Mouse (Mus musculus): ENCODE data around the gene Cd28. TPM values are rescaled to one million over a fixed set of nuclear protein-coding genes. Genes with fewer than 3 reads are reported as not detected.
"Not testable (repeated sequence)": the region's sequence is repeated elsewhere in the genome, so short reads cannot be mapped to it uniquely, and the experiment has no call there.

Cd28 gene
- total RNA-seq, 1 experiment from 2014 or later, result 19.8 TPM

GRCm38 (mm10) chr1:60778465-60779115 lies 62.0 kb downstream of the Cd28 start:
- no peak for ATAC-seq (replicated peaks; ENCODE audit: insufficient number of reproducible peaks, low FRiP score, low TSS enrichment, poor library complexity, severe bottlenecking)

DNA sequence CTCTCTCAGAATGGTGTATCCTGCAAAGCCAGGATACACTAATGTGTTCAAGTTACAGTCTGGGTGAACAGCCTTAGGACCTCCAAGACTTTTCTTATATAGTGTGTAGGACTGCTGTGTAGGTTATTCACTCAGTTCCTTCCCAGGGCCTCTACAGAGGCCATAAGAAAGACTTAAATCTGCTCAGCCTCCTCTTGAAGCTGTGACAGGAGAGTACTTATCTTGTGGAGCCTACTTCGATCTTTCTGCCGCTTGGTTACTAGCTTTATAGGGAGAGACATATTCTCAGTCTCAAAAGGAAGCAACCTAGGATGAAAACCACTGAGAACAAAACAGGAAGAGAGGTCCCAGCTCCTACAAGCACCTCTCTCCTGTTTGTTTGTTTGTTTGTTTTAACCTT lies 62.6 kb downstream of the Cd28 start:
- ATAC-seq (replicated peaks; ENCODE audit: insufficient number of reproducible peaks, low FRiP score, low TSS enrichment, poor library complexity, severe bottlenecking), result no peak

DNA sequence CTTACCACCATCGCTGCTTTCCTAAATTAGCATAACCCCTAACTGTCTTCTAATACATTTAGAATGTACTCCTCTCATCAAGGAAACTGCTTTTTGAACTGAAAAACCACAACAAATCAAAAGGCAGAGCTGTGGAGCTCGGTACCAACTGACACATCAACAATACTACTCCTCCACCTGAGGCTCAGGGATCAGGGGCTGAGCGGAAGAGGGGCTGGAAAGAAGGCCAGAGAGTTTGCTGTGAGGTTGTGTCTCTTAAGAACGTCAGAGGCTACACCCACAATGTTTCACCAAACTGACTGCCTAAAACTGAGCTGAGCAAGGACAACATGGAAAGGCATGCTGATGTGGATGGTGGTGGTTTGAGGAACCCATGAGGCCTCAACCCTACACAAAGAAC lies 65.1 kb downstream of the Cd28 start:
- no peak for ATAC-seq (replicated peaks; ENCODE audit: insufficient number of reproducible peaks, low FRiP score, low TSS enrichment, poor library complexity, severe bottlenecking)

DNA sequence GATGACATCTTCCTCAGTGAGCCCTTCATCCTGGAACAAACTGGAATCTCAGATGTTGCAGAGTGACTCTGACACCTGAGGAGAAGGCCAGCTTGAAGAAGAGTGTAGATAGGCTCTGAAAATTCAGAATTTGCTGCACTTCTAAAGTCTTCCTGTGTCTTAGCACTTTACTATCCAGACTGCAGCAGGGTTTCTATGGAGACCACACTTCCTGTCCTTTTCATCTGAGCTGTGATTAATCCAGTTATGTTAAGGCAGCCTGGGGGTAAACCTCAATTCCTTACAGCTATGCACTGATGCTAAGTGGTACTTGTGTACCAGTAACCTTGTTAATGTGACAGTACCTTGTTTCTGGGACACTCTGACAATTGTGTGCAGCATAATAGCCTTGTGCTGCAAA lies 77.1 kb downstream of the Cd28 start:
- no peak for ATAC-seq (replicated peaks; ENCODE audit: insufficient number of reproducible peaks, low FRiP score, low TSS enrichment, poor library complexity, severe bottlenecking)

GRCm38 (mm10) chr1:60795677-60796205 lies 79.1 kb downstream of the Cd28 start:
- ATAC-seq (replicated peaks; ENCODE audit: insufficient number of reproducible peaks, low FRiP score, low TSS enrichment, poor library complexity, severe bottlenecking), result no peak

DNA sequence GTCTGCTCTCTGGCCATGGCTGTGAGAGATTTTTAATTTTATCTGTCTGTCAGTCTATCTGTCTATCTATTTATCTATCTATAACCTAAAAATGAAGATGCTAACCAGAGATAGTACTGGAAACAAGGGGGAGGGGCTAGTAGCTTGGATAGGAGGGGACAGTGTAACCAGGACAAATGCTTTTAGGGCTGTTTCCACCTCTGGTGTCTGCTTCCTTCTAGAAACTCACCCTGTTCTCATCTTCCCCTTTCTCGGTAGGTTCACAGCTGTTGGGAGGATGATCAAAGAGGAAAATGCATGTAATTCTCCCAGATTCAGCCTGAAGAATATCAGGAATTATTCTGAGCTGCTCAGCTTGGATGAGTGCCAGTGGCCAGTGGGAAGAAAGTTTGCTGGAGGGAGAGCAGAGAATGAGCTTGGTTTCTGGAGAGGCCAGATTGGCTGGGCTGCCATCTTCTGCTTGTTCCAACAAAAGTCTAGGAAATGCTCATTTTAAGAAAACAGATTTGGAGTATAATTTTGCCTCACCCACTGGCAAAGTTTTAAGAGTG lies 83.3 kb downstream of the Cd28 start:
- ATAC-seq (replicated peaks; ENCODE audit: insufficient number of reproducible peaks, low FRiP score, low TSS enrichment, poor library complexity, severe bottlenecking), result no peak

DNA sequence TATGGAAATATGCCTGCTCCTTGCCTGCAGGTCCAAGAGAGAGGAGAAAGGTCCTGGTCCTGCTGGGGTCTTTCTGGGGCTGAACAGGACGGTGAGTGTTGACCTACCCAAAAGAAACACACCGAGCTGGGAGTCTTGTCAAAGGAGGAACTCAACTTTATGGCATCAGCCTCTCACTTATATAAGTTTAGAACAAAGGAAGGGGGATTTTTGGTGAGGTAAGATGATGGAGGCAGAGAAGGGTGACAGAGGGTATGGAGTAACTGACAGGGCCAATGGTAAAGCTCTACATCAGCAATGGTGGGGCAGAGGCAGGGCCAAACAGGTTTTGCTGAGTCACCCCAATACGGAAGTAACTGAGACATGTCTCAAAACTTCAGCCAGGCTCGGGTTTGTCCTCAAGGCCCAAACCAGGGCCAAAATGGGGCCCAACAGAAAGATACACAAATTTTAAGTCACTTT lies 84.6 kb downstream of the Cd28 start:
- no peak for ATAC-seq (replicated peaks; ENCODE audit: insufficient number of reproducible peaks, low FRiP score, low TSS enrichment, poor library complexity, severe bottlenecking)

GRCm38 (mm10) chr1:60803128-60803824 lies 86.7 kb downstream of the Cd28 start:
- ATAC-seq (replicated peaks; ENCODE audit: insufficient number of reproducible peaks, low FRiP score, low TSS enrichment, poor library complexity, severe bottlenecking), result no peak; the same call in 1 of the 2 replicates

DNA sequence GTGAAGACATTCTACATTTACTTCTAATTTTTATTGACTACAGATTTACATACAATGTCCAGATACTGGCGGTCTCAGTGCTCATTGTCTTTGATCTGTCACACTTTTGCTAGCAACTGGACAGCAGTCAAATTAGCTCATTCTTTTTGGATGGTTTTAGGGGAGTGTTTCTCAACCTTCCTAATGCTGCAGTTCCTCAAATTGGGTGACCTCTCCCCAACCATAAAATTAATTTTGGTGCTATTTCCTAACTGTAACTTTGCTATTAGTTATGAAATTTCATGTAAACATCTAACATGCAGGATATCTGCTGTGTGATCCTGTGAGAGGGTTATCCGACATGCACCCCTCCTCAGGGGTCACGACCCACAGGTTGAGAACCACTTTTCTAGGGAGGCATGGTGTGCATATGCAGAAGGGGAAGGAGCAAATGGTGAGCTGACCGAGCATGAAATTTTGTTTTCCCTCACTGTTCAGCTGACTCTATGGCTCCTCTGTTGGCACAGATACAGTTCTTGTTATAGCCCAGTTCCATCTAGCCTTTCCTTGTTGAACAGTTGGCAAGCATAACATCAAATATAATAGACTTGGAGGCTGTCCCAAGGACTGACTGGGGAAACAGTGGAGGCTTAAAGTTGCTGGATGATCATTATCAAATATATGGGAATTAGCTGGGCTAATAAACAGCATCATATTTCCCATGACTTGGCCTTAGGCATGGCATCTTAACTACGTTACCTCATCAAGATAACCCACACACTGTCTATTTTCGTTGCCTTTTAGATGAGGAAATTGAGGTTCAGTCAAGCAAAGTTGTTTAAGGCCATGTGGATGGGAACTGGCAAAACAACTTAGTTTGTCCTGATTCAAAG lies 87.5 kb downstream of the Cd28 start:
- ATAC-seq (replicated peaks; ENCODE audit: insufficient number of reproducible peaks, low FRiP score, low TSS enrichment, poor library complexity, severe bottlenecking), result peak; percentile 50

DNA sequence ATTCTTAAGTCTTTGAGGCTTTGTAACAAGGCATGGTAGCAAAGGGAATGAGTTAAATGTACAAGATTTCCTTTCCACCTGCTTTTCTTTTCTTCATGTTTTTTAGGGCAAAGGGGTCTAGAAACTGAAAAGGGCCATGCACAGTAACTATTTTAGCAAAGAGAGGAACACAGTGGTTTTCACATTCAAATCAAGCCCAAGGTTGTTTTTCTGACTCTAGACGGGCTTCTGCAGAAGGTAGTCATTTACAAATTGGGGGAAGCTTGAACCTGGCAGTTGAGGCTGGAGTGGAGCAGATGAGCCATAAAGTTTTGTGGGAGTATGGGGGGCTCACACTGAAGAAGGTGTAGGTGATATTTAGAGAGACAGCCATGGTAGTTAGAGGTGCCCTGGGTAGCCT lies 88.6 kb downstream of the Cd28 start:
- ATAC-seq (replicated peaks; ENCODE audit: insufficient number of reproducible peaks, low FRiP score, low TSS enrichment, poor library complexity, severe bottlenecking), result no peak

- ATAC-seq (replicated peaks; ENCODE audit: insufficient number of reproducible peaks, low FRiP score, low TSS enrichment, poor library complexity, severe bottlenecking), result no peak
Measured at GRCm38 (mm10) chr1:60807748-60808147, 91.1 kb downstream of the Cd28 start.

- no peak for ATAC-seq (replicated peaks; ENCODE audit: insufficient number of reproducible peaks, low FRiP score, low TSS enrichment, poor library complexity, severe bottlenecking)
Measured at GRCm38 (mm10) chr1:60808466-60808865, 91.9 kb downstream of the Cd28 start.

GRCm38 (mm10) chr1:60809166-60809565 lies 92.6 kb downstream of the Cd28 start:
- ATAC-seq (replicated peaks; ENCODE audit: insufficient number of reproducible peaks, low FRiP score, low TSS enrichment, poor library complexity, severe bottlenecking), result no peak

- no peak for ATAC-seq (replicated peaks; ENCODE audit: insufficient number of reproducible peaks, low FRiP score, low TSS enrichment, poor library complexity, severe bottlenecking)
Measured at GRCm38 (mm10) chr1:60810821-60811220, 94.2 kb downstream of the Cd28 start.

GRCm38 (mm10) chr1:60811998-60812397 lies 95.4 kb downstream of the Cd28 start:
- peak; percentile 47; the same call in 1 of the 2 replicates for ATAC-seq (replicated peaks; ENCODE audit: insufficient number of reproducible peaks, low FRiP score, low TSS enrichment, poor library complexity, severe bottlenecking)

- no peak for ATAC-seq (replicated peaks; ENCODE audit: insufficient number of reproducible peaks, low FRiP score, low TSS enrichment, poor library complexity, severe bottlenecking)
Measured at GRCm38 (mm10) chr1:60813411-60813810, 96.8 kb downstream of the Cd28 start.

DNA sequence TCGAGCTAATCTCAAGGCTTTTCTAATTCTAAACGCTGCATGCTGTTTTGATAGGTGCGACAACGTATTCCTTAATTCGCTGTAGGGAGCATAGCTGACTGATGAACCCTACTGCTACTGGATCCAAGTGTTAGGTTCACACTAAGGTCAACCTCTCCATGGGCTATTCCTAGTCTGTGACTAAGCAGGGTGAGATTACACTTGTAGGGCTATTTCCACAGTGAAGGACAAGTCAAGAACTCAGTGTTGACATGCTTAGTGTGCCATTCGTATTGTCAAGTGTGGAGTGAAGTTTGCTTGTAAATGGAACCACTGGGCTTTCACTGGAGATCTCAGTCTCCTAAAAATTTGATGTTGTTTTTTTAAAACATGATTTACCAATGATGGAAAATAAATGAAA lies 99.3 kb downstream of the Cd28 start:
- no peak for ATAC-seq (replicated peaks; ENCODE audit: insufficient number of reproducible peaks, low FRiP score, low TSS enrichment, poor library complexity, severe bottlenecking)

- not testable (repeated sequence) for ATAC-seq (replicated peaks; ENCODE audit: insufficient number of reproducible peaks, low FRiP score, low TSS enrichment, poor library complexity, severe bottlenecking)
Measured at GRCm38 (mm10) chr1:60818491-60818890, 101.9 kb downstream of the Cd28 start.

DNA sequence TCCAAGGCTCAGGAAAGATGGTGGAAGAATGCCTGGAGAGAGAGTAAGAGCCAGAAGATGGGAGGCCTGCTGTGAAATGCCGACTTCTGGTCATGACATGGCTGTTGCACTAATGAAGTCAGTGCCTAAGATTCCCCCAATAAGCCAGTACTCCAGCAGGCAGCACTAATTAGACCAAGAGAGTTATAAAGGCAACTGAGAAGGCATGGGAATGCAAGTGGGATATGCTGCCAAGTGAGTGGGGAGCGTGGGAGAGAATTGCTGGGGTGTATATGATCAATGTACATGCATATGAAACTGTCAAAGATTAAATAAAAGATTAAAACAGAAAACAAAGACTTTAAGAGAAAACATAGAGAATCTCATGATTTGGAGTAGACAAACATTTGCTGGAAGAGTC lies 103.4 kb downstream of the Cd28 start:
- ATAC-seq (replicated peaks; ENCODE audit: insufficient number of reproducible peaks, low FRiP score, low TSS enrichment, poor library complexity, severe bottlenecking), result no peak
